ENCODE assay signal across 13 mouse cellular contexts in genomic region chr7:68063711-68064110, GRCm38 (mm10).
"Had no signal": no experiment of that assay in that cellular context is flagged by ENCODE, and none has a peak within 500 bp of the region (broad histone marks: within the 10 kb centered on the region; RNA-seq: fewer than 3 reads in every experiment).

No protein-coding gene starts in this region.

- DNase-seq: kidney, adult 18-20 months; lung, adult 18-20 months; right cerebral cortex, postnatal 14 days; thymus, adult 2 months; thymus, postnatal 25 days had no signal

- H3K4me3 ChIP-seq: intestine, embryonic 15.5 days; kidney, embryonic 15.5 days; layer of hippocampus, adult 2 months; limb, embryonic 13.5 days; midbrain, embryonic 12.5 days; neural tube, embryonic 13.5 days; stomach, embryonic 15.5 days had no signal

- H3K9ac ChIP-seq: intestine, embryonic 15.5 days; kidney, embryonic 15.5 days; liver, embryonic 14.5 days; midbrain, embryonic 12.5 days; neural tube, embryonic 13.5 days; stomach, embryonic 15.5 days had no signal

- H3K4me2 ChIP-seq: intestine, embryonic 15.5 days; kidney, embryonic 15.5 days; limb, embryonic 13.5 days; midbrain, embryonic 12.5 days; neural tube, embryonic 13.5 days; stomach, embryonic 15.5 days had no signal

- H3K9me3 ChIP-seq: intestine, embryonic 15.5 days; kidney, embryonic 15.5 days; limb, embryonic 13.5 days; midbrain, embryonic 12.5 days; neural tube, embryonic 13.5 days; stomach, embryonic 15.5 days had no signal

- H3K36me3 ChIP-seq: intestine, embryonic 15.5 days; kidney, embryonic 15.5 days; limb, embryonic 13.5 days; midbrain, embryonic 12.5 days; neural tube, embryonic 13.5 days; stomach, embryonic 15.5 days had no signal

- H3K27ac ChIP-seq: limb, embryonic 13.5 days; liver, embryonic 14.5 days had no signal

- H3K27me3 ChIP-seq: intestine, embryonic 15.5 days; kidney, embryonic 15.5 days; limb, embryonic 13.5 days; midbrain, embryonic 12.5 days; neural tube, embryonic 13.5 days; stomach, embryonic 15.5 days had no signal
